Mouse (Mus musculus) intestine, embryonic 16.5 days (tissue): ENCODE data around the gene Olfr129. TPM values are rescaled to one million over a fixed set of nuclear protein-coding genes. Genes with fewer than 3 reads are reported as not detected.

Source experiments
- ATAC-seq: fragments of 200-750 bp; cut with Nextera tagmentation; 2 replicates; pipeline ENCODE4 v1.8.0; 2017; ENCODE audit warnings: moderate TSS enrichment, moderate library complexity
- H3K27ac ChIP-seq: fragments of 300-500 bp; sonication (generic); 2 replicates; pipeline ENCODE4 v1.5.1; 2014; ENCODE audit warnings: mild to moderate bottlenecking, low read length
- H3K27me3 ChIP-seq: fragments of 300-500 bp; sonication (generic); replicated peaks from 2 replicates; pipeline ENCODE4 v1.6.1; 2014; ENCODE audit warnings: low read length, control low read depth, mixed read lengths; ENCODE audit not compliant: control insufficient read depth, insufficient read depth
- H3K36me3 ChIP-seq: fragments of 300-500 bp; sonication (generic); 2 replicates; pipeline ENCODE4 v1.6.1; 2014; ENCODE audit warnings: low read length, control low read depth; ENCODE audit not compliant: control insufficient read depth, insufficient read depth
- H3K4me1 ChIP-seq: fragments of 300-500 bp; sonication (generic); 2 replicates; pipeline ENCODE4 v1.6.1; 2014; ENCODE audit warnings: low read length, control low read depth, mixed read lengths; ENCODE audit not compliant: control insufficient read depth, insufficient read depth
- H3K4me2 ChIP-seq: fragments of 300-500 bp; sonication (generic); 2 replicates; pipeline ENCODE4 v1.6.1; 2014; ENCODE audit warnings: low read depth, low read length, control low read depth
- H3K4me3 ChIP-seq: fragments of 300-500 bp; sonication (generic); 2 replicates; pipeline ENCODE4 v1.5.1; 2014; ENCODE audit warnings: mild to moderate bottlenecking, low read length
- H3K9ac ChIP-seq: fragments of 300-500 bp; sonication (generic); 2 replicates; pipeline ENCODE4 v1.6.1; 2014; ENCODE audit warnings: low read depth, low read length
- H3K9me3 ChIP-seq: fragments of 300-500 bp; sonication (generic); 2 replicates; pipeline ENCODE4 v1.6.1; 2016; ENCODE audit warnings: low read length, control low read depth; ENCODE audit not compliant: control insufficient read depth
- WGBS: fragments of 180-500 bp; shearing (Covaris S2); extraction: QIAGEN DNeasy Blood & Tissue Kit; methylation state at CpG from one replicate; pipeline ENCODE4 v1.1.7; 2014; 5-methylcytosine and 5-hydroxymethylcytosine counted together
- polyA plus RNA-seq: library from polyadenylated mRNA; unstranded; fragments of >200 nt; fragmentation: Nextera tagmentation; extraction: Ambion mirVana; gene quantifications from 2 replicates; pipeline ENCODE4 v1.2.1, GENCODE M21; 2015

Gene Olfr129
- polyA plus RNA-seq: not detected in 2 replicates

GRCm38 (mm10) chr17:38059979-38060378 lies at the start of gene Olfr129:
Olfr129 (minus strand) TSS chr17:38060079.
- Histone ChIP-seq H3K4me1 (no peaks in the 10 kb centered on the region), H3K27ac (no peak within 1 kb of the TSS), H3K4me3 (no peak within 1 kb of the TSS), H3K4me2 (no peak within 1 kb of the TSS), H3K36me3 (no peaks in the 10 kb centered on the region), H3K27me3 (no peaks in the 10 kb centered on the region), H3K9ac (no peak within 1 kb of the TSS), H3K9me3 (no peaks in the 10 kb centered on the region)
- no peak for ATAC-seq
- 56% methylated on average over 1 of the region's 1 CpGs for WGBS

DNA sequence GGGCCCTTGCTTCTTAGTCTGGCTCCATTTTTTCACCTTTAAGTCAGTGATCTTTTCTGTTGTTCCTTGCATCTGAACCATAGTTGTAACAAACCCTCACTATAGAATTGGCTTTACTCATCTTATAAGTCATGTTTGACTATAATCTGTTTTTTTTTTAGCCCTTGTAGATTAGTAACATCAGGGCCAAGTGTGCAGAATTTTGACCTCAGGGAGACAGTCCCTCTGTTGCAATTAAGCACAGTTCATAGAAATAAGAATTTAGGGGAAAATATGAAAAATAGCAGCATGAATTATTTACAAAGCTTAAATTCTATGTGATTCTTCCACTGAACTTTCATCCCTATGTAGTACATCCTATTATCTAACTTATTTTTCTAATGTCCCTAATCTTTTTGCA lies 28.7 kb upstream of the Olfr129 start, which contains the start of gene Olfr131:
Olfr131 (minus strand) TSS at position 101 of the 400 bp plus-strand sequence.
- no peak within 1 kb of the TSS for H3K9ac ChIP-seq
- H3K36me3 ChIP-seq: no peaks in the 10 kb centered on the region
- no peak within 1 kb of the TSS for H3K4me3 ChIP-seq
- no peak within 1 kb of the TSS for H3K4me2 ChIP-seq
- 0 out of 2 replicates have a peak, but pooled peaks cover 3% of the 10 kb centered on the region for H3K9me3 ChIP-seq
- H3K27ac ChIP-seq: no peak within 1 kb of the TSS
- ATAC-seq: no peak
- no peaks in the 10 kb centered on the region for H3K27me3 ChIP-seq
- H3K4me1 ChIP-seq: no peaks in the 10 kb centered on the region

GRCm38 (mm10) chr17:38082364-38082763 lies 22.5 kb upstream of the Olfr129 start:
- Histone ChIP-seq H3K4me3 (no peak overlapping the region), H3K36me3 (no peaks in the 10 kb centered on the region), H3K27ac (no peak overlapping the region), H3K4me1 (no peaks in the 10 kb centered on the region), H3K4me2 (no peak overlapping the region), H3K9me3 (no peaks in the 10 kb centered on the region), H3K9ac (no peak overlapping the region), H3K27me3 (no peaks in the 10 kb centered on the region)
- ATAC-seq: no peak
- WGBS: 87% methylated on average over 4 of the region's 4 CpGs

- no peaks in the 10 kb centered on the region for H3K36me3 ChIP-seq
- no peak within 1 kb of the TSS for H3K4me3 ChIP-seq
- no peak within 1 kb of the TSS for H3K9ac ChIP-seq
- H3K9me3 ChIP-seq: no peaks in the 10 kb centered on the region
- 93% methylated on average over 1 of the region's 1 CpGs for WGBS
- no peak for ATAC-seq
- H3K27ac ChIP-seq: no peak within 1 kb of the TSS
- H3K27me3 ChIP-seq: no peaks in the 10 kb centered on the region
- H3K4me2 ChIP-seq: no peak within 1 kb of the TSS
- no peaks in the 10 kb centered on the region for H3K4me1 ChIP-seq
Observed at GRCm38 (mm10) chr17:38063621-38064020, 3.7 kb upstream of the Olfr129 start, which contains the start of gene Olfr130. Olfr130 (plus strand) TSS chr17:38063921.

DNA sequence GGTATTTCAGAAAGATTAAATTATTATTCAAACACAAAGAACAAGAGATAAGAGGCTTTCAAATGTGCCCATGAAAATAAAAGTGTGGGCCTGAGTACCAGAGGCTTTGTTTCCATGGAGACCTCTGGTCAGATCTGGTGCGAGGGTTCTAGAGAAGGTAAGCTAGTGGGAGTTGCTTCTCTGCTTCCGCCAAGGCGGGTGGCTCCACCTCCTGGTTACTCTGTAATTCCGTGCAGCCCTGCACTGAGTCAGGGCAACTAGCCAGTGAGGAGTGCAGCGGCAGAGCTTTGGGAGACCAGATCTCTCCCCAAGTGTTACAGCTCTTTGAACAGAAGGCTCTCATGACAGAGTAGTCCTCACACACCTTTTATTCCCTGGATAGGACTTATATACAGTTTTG lies 33.6 kb downstream of the Olfr129 start:
- Histone ChIP-seq H3K36me3 (no peaks in the 10 kb centered on the region), H3K9ac (no peak overlapping the region), H3K4me2 (no peak overlapping the region), H3K9me3 (no peaks in the 10 kb centered on the region), H3K4me3 (no peak overlapping the region), H3K27ac (no peak overlapping the region), H3K4me1 (no peaks in the 10 kb centered on the region), H3K27me3 (no peaks in the 10 kb centered on the region)
- no peak for ATAC-seq
- WGBS: 25% methylated on average over 5 of the region's 5 CpGs

- WGBS: 79% methylated on average over 2 of the region's 2 CpGs
- Histone ChIP-seq H3K9ac (no peak overlapping the region), H3K4me2 (no peak overlapping the region), H3K27ac (no peak overlapping the region), H3K9me3 (no peaks in the 10 kb centered on the region), H3K36me3 (no peaks in the 10 kb centered on the region), H3K27me3 (no peaks in the 10 kb centered on the region), H3K4me3 (no peak overlapping the region), H3K4me1 (no peaks in the 10 kb centered on the region)
- ATAC-seq: no peak
Observed at GRCm38 (mm10) chr17:38016341-38016740, 43.5 kb downstream of the Olfr129 start.

DNA sequence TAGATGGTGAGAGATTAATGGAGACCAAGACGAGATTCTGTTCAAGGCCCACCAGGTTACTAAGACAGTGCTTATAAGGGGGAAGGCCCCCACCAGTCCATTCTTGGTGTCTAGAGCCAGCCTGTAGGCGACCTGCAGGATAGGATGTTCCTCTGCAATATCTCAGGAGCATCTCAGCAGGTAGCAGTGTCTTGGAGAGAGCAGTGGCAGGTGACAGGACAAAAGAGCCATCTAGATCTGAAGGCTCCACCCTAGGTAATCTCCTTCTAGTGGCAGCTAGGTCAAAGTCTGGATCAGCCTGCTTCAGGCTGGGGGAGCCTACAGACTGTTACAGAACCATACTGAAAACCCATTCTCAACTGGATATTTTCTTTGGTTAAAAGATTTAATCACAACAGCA lies 54.9 kb downstream of the Olfr129 start:
- Histone ChIP-seq H3K27me3 (no peaks in the 10 kb centered on the region), H3K9ac (no peak overlapping the region), H3K9me3 (no peaks in the 10 kb centered on the region), H3K4me3 (no peak overlapping the region), H3K36me3 (no peaks in the 10 kb centered on the region), H3K4me1 (no peaks in the 10 kb centered on the region), H3K4me2 (no peak overlapping the region), H3K27ac (no peak overlapping the region)
- ATAC-seq: no peak
- 76% methylated on average over 2 of the region's 2 CpGs for WGBS

Other genes with a start within 250 kb of the Olfr129 start
- gene Olfr125, start 227.1 kb downstream of the Olfr129 start, polyA plus RNA-seq: not detected in 2 replicates
- not detected in 2 replicates for gene Olfr126, start 212.6 kb downstream of the Olfr129 start, polyA plus RNA-seq
- not detected in 2 replicates for gene Olfr127, start 159.6 kb downstream of the Olfr129 start, polyA plus RNA-seq
- gene Olfr128, start 139.5 kb downstream of the Olfr129 start, polyA plus RNA-seq: not detected in 2 replicates
- gene Olfr761, start 107.0 kb downstream of the Olfr129 start, polyA plus RNA-seq: not detected in 2 replicates
- not detected in 2 replicates for gene Olfr130, start 3.8 kb upstream of the Olfr129 start, polyA plus RNA-seq
- gene Olfr131, start 28.6 kb upstream of the Olfr129 start, polyA plus RNA-seq: not detected in 2 replicates
- gene Olfr132, start 74.4 kb upstream of the Olfr129 start, polyA plus RNA-seq: not detected in 2 replicates
- not detected in 2 replicates for gene Olfr133, start 85.2 kb upstream of the Olfr129 start, polyA plus RNA-seq
- not detected in 2 replicates for gene Olfr134, start 111.3 kb upstream of the Olfr129 start, polyA plus RNA-seq
- gene Olfr135, start 144.3 kb upstream of the Olfr129 start, polyA plus RNA-seq: not detected in 2 replicates
- not detected in 2 replicates for gene Olfr138, start 201.0 kb upstream of the Olfr129 start, polyA plus RNA-seq
- gene Olfr137, start 247.5 kb upstream of the Olfr129 start, polyA plus RNA-seq: not detected in 2 replicates